Mouse (Mus musculus) MEL (cell line): Measurements from ENCODE around the gene Tmem160.

Experiments
- CTCF ChIP-seq, 3 experiments: IDR thresholded peaks in 2 of 3; conservative IDR thresholded peaks in 1 of 3; 2 replicates each; pipeline ENCODE4 v1.5.1; 2011 to 2012; ENCODE audit warnings: low read length in 3 of 3, low read depth in 2 of 3, mild to moderate bottlenecking in 2 of 3, improper control_type of control experiment in 1 of 3, inconsistent platforms in 1 of 3, mixed read lengths in 1 of 3, moderate library complexity in 1 of 3; ENCODE audit not compliant: control insufficient read depth in 1 of 3, insufficient read depth in 1 of 3, poor library complexity in 1 of 3, severe bottlenecking in 1 of 3
- EP300 ChIP-seq, 2 experiments: IDR thresholded peaks; 2 replicates each; pipeline ENCODE4 v1.6.1; 2011; ENCODE audit warnings: improper control_type of control experiment in 2 of 2, low read length in 2 of 2, low read depth in 1 of 2, mild to moderate bottlenecking in 1 of 2
- MAX ChIP-seq: IDR thresholded peaks from 2 replicates; pipeline ENCODE4 v1.6.1; 2011; ENCODE audit warnings: low read length, improper control_type of control experiment
- MEF2A ChIP-seq: IDR thresholded peaks from 2 replicates; pipeline ENCODE4 v1.6.1; 2014; ENCODE audit warnings: low read depth, mild to moderate bottlenecking, inconsistent platforms, low read length, improper control_type of control experiment; ENCODE audit not compliant: poor library complexity, insufficient replicate concordance, severe bottlenecking; ENCODE audit errors: extremely low read depth
- POLR2AphosphoS5 ChIP-seq: IDR thresholded peaks from 2 replicates; pipeline ENCODE4 v1.6.1; 2012; ENCODE audit warnings: low read depth, borderline replicate concordance, mild to moderate bottlenecking, inconsistent platforms, low read length, moderate library complexity, mixed read lengths
- SIN3A ChIP-seq: IDR thresholded peaks from 2 replicates; pipeline ENCODE4 v1.6.1; 2012; ENCODE audit warnings: low read length, improper control_type of control experiment, inconsistent platforms
- TBP ChIP-seq: IDR thresholded peaks from 2 replicates; pipeline ENCODE4 v1.8.0; 2011; ENCODE audit warnings: low read depth, low read length, improper control_type of control experiment
- TCF12 ChIP-seq: IDR thresholded peaks from 2 replicates; pipeline ENCODE4 v1.6.1; 2014; ENCODE audit warnings: low read depth, mild to moderate bottlenecking, inconsistent platforms, low read length, improper control_type of control experiment, moderate library complexity
- USF1 ChIP-seq: IDR thresholded peaks from 2 replicates; pipeline ENCODE4 v1.6.1; 2014; ENCODE audit warnings: low read depth, mild to moderate bottlenecking, inconsistent platforms, low read length, improper control_type of control experiment, moderate library complexity
- ZC3H11A ChIP-seq: IDR thresholded peaks from 2 replicates; pipeline ENCODE4 v1.6.1; 2012; ENCODE audit warnings: low read depth, mild to moderate bottlenecking, inconsistent platforms, low read length, improper control_type of control experiment
- ZMIZ1 ChIP-seq: IDR thresholded peaks from 2 replicates; pipeline ENCODE4 v1.6.1; 2012; ENCODE audit warnings: low read depth, mild to moderate bottlenecking, inconsistent platforms, low read length, improper control_type of control experiment, moderate library complexity
- ZNF384 ChIP-seq: IDR thresholded peaks from 2 replicates; pipeline ENCODE4 v1.6.1; 2012; ENCODE audit warnings: low read depth, mild to moderate bottlenecking, inconsistent platforms, low read length, improper control_type of control experiment

DNA sequence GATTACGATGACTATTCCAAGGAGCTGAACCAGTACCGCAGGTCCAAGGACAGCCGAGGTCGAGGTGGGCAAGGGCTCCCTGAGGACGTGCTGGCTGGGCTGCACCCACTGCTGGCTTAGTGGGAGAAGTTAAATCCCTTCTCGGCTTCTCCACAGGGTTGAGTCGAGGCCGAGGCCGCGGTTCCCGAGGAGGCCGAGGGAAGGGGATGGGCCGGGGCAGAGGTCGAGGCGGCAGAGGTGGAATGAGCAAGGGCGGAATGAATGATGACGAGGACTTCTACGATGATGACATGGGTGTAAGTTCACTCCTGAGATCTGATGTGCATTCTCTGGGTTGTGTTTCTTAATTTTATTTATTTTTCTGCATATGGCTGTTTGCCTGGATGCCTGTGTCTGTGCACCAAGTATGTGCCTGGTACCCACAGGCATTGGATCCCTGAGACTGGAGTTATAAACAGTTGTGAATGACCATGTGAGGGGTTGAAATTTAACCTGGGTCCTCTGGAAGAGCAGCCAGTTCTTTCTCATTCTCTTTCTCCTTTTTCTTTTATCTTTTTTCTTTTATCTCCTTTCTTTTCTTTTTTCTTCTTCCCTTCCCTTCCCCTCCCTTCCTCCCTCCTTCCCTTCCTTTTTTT, 30.2 kb upstream of the Tmem160 start:
- no peak for TF ChIP-seq EP300 (IDR thresholded peaks at IDR 0.05; ENCODE audit: low read depth in 1 of 2, low read length in 2 of 2)
- TF ChIP-seq SIN3A: no peak
- TF ChIP-seq ZNF384: no peak
- TF ChIP-seq CTCF (IDR thresholded peaks at IDR 0.05 in 2 of 3, conservative IDR thresholded peaks at IDR 0.05 in 1 of 3; ENCODE audit: control insufficient read depth in 1 of 3, insufficient read depth in 1 of 3, low read depth in 2 of 3, low read length in 3 of 3, poor library complexity in 1 of 3, severe bottlenecking in 1 of 3): no peak
- TF ChIP-seq POLR2AphosphoS5: no peak
- no peak for TF ChIP-seq ZC3H11A
- TF ChIP-seq ZMIZ1: no peak
- TF ChIP-seq MEF2A: no peak
- TF ChIP-seq MAX: no peak
- TF ChIP-seq USF1: no peak
- TF ChIP-seq TCF12: no peak
- TF ChIP-seq TBP: no peak
